16 mouse cellular contexts compared by ENCODE assay signal in genomic region chr5:35215480-35216195, GRCm38 (mm10).
DNase-seq lines count a peak whose midpoint lies in the region; ATAC-seq and TF ChIP-seq lines count a peak whose summit lies in the region.
"Had no signal": no experiment of that assay in that cellular context is flagged by ENCODE, and none has a peak within 500 bp of the region (broad histone marks: within the 10 kb centered on the region; RNA-seq: fewer than 3 reads in every experiment).

No protein-coding gene starts in this region.

- no peaks in the 10 kb centered on the region for H3K4me1 ChIP-seq in lung, adult 2 months (ENCODE audit: control insufficient read depth, insufficient read depth, low read length)
- H3K4me1 ChIP-seq in liver, postnatal 0 days (ENCODE audit: insufficient read depth): no peaks in the 10 kb centered on the region
- H3K4me1 ChIP-seq: embryonic facial prominence, embryonic 13.5 days; kidney, embryonic 15.5 days; limb, embryonic 15.5 days had no signal

- no peaks in the 10 kb centered on the region for H3K9me3 ChIP-seq in liver, postnatal 0 days (ENCODE audit: low read length)
- H3K9me3 ChIP-seq: embryonic facial prominence, embryonic 13.5 days; kidney, embryonic 15.5 days; limb, embryonic 15.5 days had no signal

- 40% methylated on average over 11 of the region's 11 CpGs for WGBS in lung, adult 2 months
- WGBS in liver, postnatal 0 days (ENCODE audit: insufficient replicate concordance): 49% methylated on average over 11 of the region's 11 CpGs

- no peak for TF ChIP-seq POLR2A in lung, adult 2 months (IDR thresholded peaks at IDR 0.05; ENCODE audit: borderline replicate concordance, extremely low read depth, low read depth, low read length)

- H3K27me3 ChIP-seq in liver, postnatal 0 days (ENCODE audit: insufficient read depth, low read length): no peaks in the 10 kb centered on the region
- H3K27me3 ChIP-seq: embryonic facial prominence, embryonic 13.5 days; kidney, embryonic 15.5 days had no signal

- TF ChIP-seq CTCF in lung, adult 2 months (IDR thresholded peaks at IDR 0.05; ENCODE audit: insufficient read depth, low read length): no peak
- TF ChIP-seq CTCF in liver, postnatal 0 days (IDR thresholded peaks at IDR 0.05; ENCODE audit: low read depth): no peak

- H3K4me3 ChIP-seq in lung, adult 2 months (replicated peaks; ENCODE audit: extremely low read depth, low read depth, low read length): no peak overlapping the region
- no peak overlapping the region for H3K4me3 ChIP-seq in liver, postnatal 0 days (ENCODE audit: low read depth, low read length)
- H3K4me3 ChIP-seq: embryonic facial prominence, embryonic 13.5 days; kidney, embryonic 15.5 days; limb, embryonic 15.5 days had no signal

- TF ChIP-seq EP300 in liver, postnatal 0 days (IDR thresholded peaks at IDR 0.05; ENCODE audit: low read depth): no peak

- no peak overlapping the region for H3K27ac ChIP-seq in liver, postnatal 0 days (ENCODE audit: low read depth)
- H3K27ac ChIP-seq: embryonic facial prominence, embryonic 13.5 days; hindbrain, embryonic 14.5 days; kidney, embryonic 15.5 days; limb, embryonic 15.5 days had no signal

- no peaks in the 10 kb centered on the region for H3K36me3 ChIP-seq in liver, postnatal 0 days (replicated peaks; ENCODE audit: insufficient read depth, low read length)
- H3K36me3 ChIP-seq: embryonic facial prominence, embryonic 13.5 days; kidney, embryonic 15.5 days; limb, embryonic 15.5 days had no signal

- no peak overlapping the region for H3K9ac ChIP-seq in liver, postnatal 0 days (replicated peaks)
- H3K9ac ChIP-seq: embryonic facial prominence, embryonic 13.5 days; hindbrain, embryonic 14.5 days; kidney, embryonic 15.5 days; limb, embryonic 15.5 days had no signal

- peak; percentile 12 to 16 for DNase-seq in frontal cortex, postnatal 10 days (ENCODE audit: low spot score in 2 of 2)
- DNase-seq in frontal cortex, postnatal 14 days (ENCODE audit: low spot score in 2 of 2): no peak
- peak; percentile 29 for DNase-seq in lung, postnatal 10 days
- no peak for DNase-seq in lung, adult 2 months
- DNase-seq in layer of hippocampus, adult 8-10 months (ENCODE audit: low spot score in 2 of 2): peak; percentile 26 to 41
- DNase-seq in right cerebral cortex, postnatal 25 days: peak; percentile 43
- DNase-seq in adrenal gland, adult 2 months: no peak
- DNase-seq in liver, postnatal 0 days: no peak
- DNase-seq: adrenal gland, postnatal 25 days; cerebellum, adult 8-10 months; thymus, postnatal 36 days had no signal

- no peak for ATAC-seq in liver, postnatal 0 days
- ATAC-seq: Patski had no signal

- H3K4me2 ChIP-seq in liver, postnatal 0 days (ENCODE audit: low read depth, low read length): no peak overlapping the region
- H3K4me2 ChIP-seq: embryonic facial prominence, embryonic 13.5 days; hindbrain, embryonic 14.5 days; kidney, embryonic 15.5 days; limb, embryonic 15.5 days had no signal

Comparison
In these comparisons a context has a peak if more than half of its experiments do, and no peak if none do; other contexts are left out.
1. DNase-seq: peak in frontal cortex, postnatal 10 days (2 of 2), lung, postnatal 10 days (single experiment), layer of hippocampus, adult 8-10 months (2 of 2) and right cerebral cortex, postnatal 25 days (single experiment); none in frontal cortex, postnatal 14 days (0 of 2), lung, adult 2 months (single experiment), adrenal gland, adult 2 months (single experiment) and liver, postnatal 0 days (single experiment).